Mouse (Mus musculus) hindbrain, embryonic 12.5 days (tissue): ENCODE data around the gene Krt34. TPM values are rescaled to one million over a fixed set of nuclear protein-coding genes. Genes with fewer than 3 reads are reported as not detected.
A peak's percentile ranks its signal among the peaks of the same experiment; 100 is the strongest.

ENCODE experiments used
- ATAC-seq: fragments of 200-750 bp; cut with Nextera tagmentation; 2 replicates; pipeline ENCODE4 v1.8.0; 2017; ENCODE audit warnings: moderate TSS enrichment; ENCODE audit not compliant: low FRiP score
- H3K27ac ChIP-seq: fragments of 300-500 bp; sonication (generic); 2 replicates; pipeline ENCODE4 v1.5.1; 2016; ENCODE audit warnings: mild to moderate bottlenecking
- H3K27me3 ChIP-seq: fragments of 300-500 bp; sonication (generic); 2 replicates; pipeline ENCODE4 v1.6.1; 2016; ENCODE audit warnings: mild to moderate bottlenecking
- H3K36me3 ChIP-seq: fragments of 300-500 bp; sonication (generic); 2 replicates; pipeline ENCODE4 v1.6.1; 2016; ENCODE audit warnings: mild to moderate bottlenecking
- H3K4me1 ChIP-seq: fragments of 300-500 bp; sonication (generic); 2 replicates; pipeline ENCODE4 v1.6.1; 2016
- H3K4me2 ChIP-seq: fragments of 300-500 bp; sonication (generic); replicated peaks from 2 replicates; pipeline ENCODE4 v1.6.1; 2016; ENCODE audit warnings: mild to moderate bottlenecking
- H3K4me3 ChIP-seq: fragments of 300-500 bp; sonication (generic); 2 replicates; pipeline ENCODE4 v1.5.1; 2016; ENCODE audit warnings: mild to moderate bottlenecking
- H3K9ac ChIP-seq: fragments of 300-500 bp; sonication (generic); 2 replicates; pipeline ENCODE4 v1.6.1; 2016; ENCODE audit warnings: mild to moderate bottlenecking, moderate library complexity
- H3K9me3 ChIP-seq: fragments of 300-500 bp; sonication (generic); replicated peaks from 2 replicates; pipeline ENCODE4 v1.6.1; 2016; ENCODE audit warnings: mild to moderate bottlenecking
- WGBS: fragments of 180-500 bp; shearing (Covaris S2); methylation state at CpG from one replicate; pipeline ENCODE4 v1.1.7; 2016; 5-methylcytosine and 5-hydroxymethylcytosine counted together
- polyA plus RNA-seq: library from polyadenylated mRNA; unstranded; fragments of >200 nt; fragmentation: Nextera tagmentation; extraction: Ambion mirVana; gene quantifications from 2 replicates; pipeline ENCODE4 v1.2.1, GENCODE M21; 2016

Krt34 gene
- polyA plus RNA-seq, 1 experiment from 2014 or later, result not detected

GRCm38 (mm10) chr11:100029768-100030167, 11.6 kb downstream of the Krt34 start, which contains the start of gene Krt33b:
TSS of gene Krt33b (minus strand) at chr11:100029868.
- ATAC-seq, result no peak
- Histone ChIP-seq H3K4me2 (no peak within 1 kb of the TSS), H3K9me3 (no peaks in the 10 kb centered on the region), H3K9ac (no peak within 1 kb of the TSS), H3K27ac (no peak within 1 kb of the TSS), H3K4me3 (no peak within 1 kb of the TSS), H3K27me3 (no peaks in the 10 kb centered on the region), H3K4me1 (no peaks in the 10 kb centered on the region; the same call in 1 of the 2 replicates), H3K36me3 (no peaks in the 10 kb centered on the region)
- 91% methylated on average over 6 of the region's 6 CpGs for WGBS

GRCm38 (mm10) chr11:100021438-100021837, 19.9 kb downstream of the Krt34 start:
- Histone ChIP-seq H3K4me1 (no peaks in the 10 kb centered on the region; the same call in 1 of the 2 replicates), H3K9me3 (no peaks in the 10 kb centered on the region), H3K4me3 (no peak overlapping the region), H3K36me3 (no peaks in the 10 kb centered on the region), H3K27ac (no peak overlapping the region), H3K27me3 (no peaks in the 10 kb centered on the region), H3K9ac (no peak overlapping the region), H3K4me2 (no peak overlapping the region)
- 83% methylated on average over 5 of the region's 5 CpGs for WGBS
- ATAC-seq, result no peak

DNA sequence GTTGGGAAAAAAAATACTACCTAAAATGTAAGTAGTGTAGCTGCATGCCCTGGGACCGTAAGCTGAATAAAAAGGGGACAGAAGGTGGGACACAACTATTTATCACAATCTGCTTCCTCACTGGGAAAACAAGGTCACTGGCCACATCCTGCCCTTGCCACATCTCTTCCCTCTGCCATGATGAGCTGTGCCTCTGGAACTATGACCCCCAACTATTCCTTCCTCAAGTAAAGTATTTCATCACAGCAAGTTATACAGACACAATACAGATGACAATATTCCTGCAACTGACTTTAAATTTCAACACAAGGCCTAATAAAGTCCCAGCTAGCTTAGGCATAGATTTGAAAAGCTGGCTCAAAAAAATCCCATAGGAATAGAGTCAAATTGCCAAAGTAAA, 21.9 kb downstream of the Krt34 start:
- Histone ChIP-seq H3K9me3 (no peaks in the 10 kb centered on the region), H3K4me1 (no peaks in the 10 kb centered on the region), H3K4me3 (no peak overlapping the region), H3K9ac (no peak overlapping the region), H3K4me2 (no peak overlapping the region), H3K27me3 (no peaks in the 10 kb centered on the region), H3K27ac (no peak overlapping the region), H3K36me3 (no peaks in the 10 kb centered on the region)
- 83% methylated on average over 1 of the region's 1 CpGs for WGBS
- no peak for ATAC-seq

GRCm38 (mm10) chr11:100016112-100016511, 25.2 kb downstream of the Krt34 start, which contains the start of gene Krt33a:
TSS of gene Krt33a (minus strand) at chr11:100016212.
- H3K9me3 ChIP-seq, result no peaks in the 10 kb centered on the region
- H3K27me3 ChIP-seq, result no peaks in the 10 kb centered on the region
- 76% methylated on average over 4 of the region's 4 CpGs for WGBS
- no peak within 1 kb of the TSS for H3K4me2 ChIP-seq
- no peaks in the 10 kb centered on the region for H3K4me1 ChIP-seq
- H3K27ac ChIP-seq, result no peak within 1 kb of the TSS
- H3K4me3 ChIP-seq, result no peak within 1 kb of the TSS
- H3K9ac ChIP-seq, result no peak within 1 kb of the TSS
- no peak for ATAC-seq
- no peaks in the 10 kb centered on the region for H3K36me3 ChIP-seq

- ATAC-seq, result no peak
- Histone ChIP-seq H3K36me3 (no peaks in the 10 kb centered on the region), H3K27me3 (no peaks in the 10 kb centered on the region), H3K4me1 (no peaks in the 10 kb centered on the region), H3K4me2 (no peak overlapping the region), H3K27ac (no peak overlapping the region), H3K4me3 (no peak overlapping the region), H3K9ac (no peak overlapping the region), H3K9me3 (no peaks in the 10 kb centered on the region)
- 85% methylated on average over 4 of the region's 4 CpGs for WGBS
These were observed 27.6 kb downstream of the Krt34 start for GRCm38 (mm10) chr11:100013691-100014171.

DNA sequence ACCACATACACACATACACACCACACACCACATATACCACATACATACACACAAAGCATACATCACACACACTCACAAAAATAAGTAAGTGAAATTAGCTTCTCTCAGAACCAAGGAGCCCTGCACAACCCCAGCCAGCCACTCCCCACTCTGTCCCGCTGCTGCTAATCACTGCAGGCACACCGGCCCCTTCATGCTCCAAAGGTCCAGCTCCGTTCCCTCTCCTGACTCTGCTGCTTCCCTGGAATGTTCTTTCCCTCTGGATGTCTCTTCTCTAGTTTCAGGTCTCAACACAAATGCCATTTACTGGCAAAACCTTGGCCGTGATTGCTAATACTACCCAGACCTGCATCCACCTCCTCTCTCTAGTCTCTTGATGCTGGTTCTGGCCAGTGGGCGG, 30.7 kb downstream of the Krt34 start:
- WGBS, result 81% methylated on average over 5 of the region's 5 CpGs

DNA sequence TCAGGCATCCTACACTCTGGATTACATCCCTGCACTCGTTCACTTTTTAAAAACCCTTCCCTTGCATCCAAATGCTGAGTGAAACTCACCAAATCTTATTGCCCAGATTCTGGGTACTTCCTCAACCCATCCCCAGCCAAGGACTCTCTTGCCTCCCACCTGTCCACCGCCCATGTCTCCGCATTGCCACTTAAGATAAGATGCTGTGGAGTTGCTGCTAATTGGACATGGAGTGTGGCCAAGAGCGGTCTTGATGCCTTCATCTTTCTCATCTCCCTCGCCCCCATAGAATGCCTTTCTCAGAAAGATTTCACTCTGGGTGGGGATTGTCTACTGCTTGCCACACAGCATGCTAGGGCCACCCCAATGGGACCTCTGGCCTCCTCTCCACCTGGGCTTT, 33.0 kb downstream of the Krt34 start:
- 89% methylated on average over 5 of the region's 5 CpGs for WGBS
- no peaks in the 10 kb centered on the region for H3K4me1 ChIP-seq
- H3K4me3 ChIP-seq, result no peak overlapping the region
- H3K27ac ChIP-seq, result no peak overlapping the region
- H3K36me3 ChIP-seq, result no peaks in the 10 kb centered on the region
- no peak overlapping the region for H3K4me2 ChIP-seq
- ATAC-seq, result no peak
- no peak overlapping the region for H3K9ac ChIP-seq
- H3K27me3 ChIP-seq, result no peaks in the 10 kb centered on the region
- H3K9me3 ChIP-seq, result no peaks in the 10 kb centered on the region

More for the DNA sequence above, 30.7 kb downstream of the Krt34 start:
- Histone ChIP-seq H3K27ac (no peak overlapping the region), H3K4me2 (no peak overlapping the region), H3K27me3 (no peaks in the 10 kb centered on the region), H3K9ac (no peak overlapping the region), H3K9me3 (no peaks in the 10 kb centered on the region), H3K4me3 (no peak overlapping the region), H3K36me3 (no peaks in the 10 kb centered on the region), H3K4me1 (no peaks in the 10 kb centered on the region)
- ATAC-seq, result no peak

DNA sequence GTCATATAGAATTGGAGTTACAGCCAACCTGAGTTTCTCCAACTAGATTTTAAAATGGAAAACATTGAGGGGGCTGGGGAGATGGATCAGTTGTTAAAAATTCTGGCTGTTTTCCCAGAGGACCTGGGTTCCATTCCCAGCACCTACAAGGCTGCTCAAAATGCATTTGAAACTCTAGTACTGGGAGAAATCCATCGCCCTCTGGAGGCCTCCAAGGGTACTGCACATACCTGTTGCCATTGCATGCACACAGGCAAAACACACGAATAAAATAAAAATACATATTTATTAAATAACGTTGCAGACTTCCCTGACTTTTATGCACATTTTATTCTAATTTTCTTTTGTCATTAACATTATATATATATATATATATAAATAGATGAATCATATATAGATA, 34.7 kb downstream of the Krt34 start:
- no peaks in the 10 kb centered on the region for H3K36me3 ChIP-seq
- 57% methylated on average over 3 of the region's 3 CpGs for WGBS
- H3K4me2 ChIP-seq, result no peak overlapping the region
- H3K27me3 ChIP-seq, result no peaks in the 10 kb centered on the region
- no peak overlapping the region for H3K4me3 ChIP-seq
- H3K9ac ChIP-seq, result no peak overlapping the region
- H3K9me3 ChIP-seq, result no peaks in the 10 kb centered on the region
- no peak overlapping the region for H3K27ac ChIP-seq
- H3K4me1 ChIP-seq, result no peaks in the 10 kb centered on the region
- ATAC-seq, result no peak

DNA sequence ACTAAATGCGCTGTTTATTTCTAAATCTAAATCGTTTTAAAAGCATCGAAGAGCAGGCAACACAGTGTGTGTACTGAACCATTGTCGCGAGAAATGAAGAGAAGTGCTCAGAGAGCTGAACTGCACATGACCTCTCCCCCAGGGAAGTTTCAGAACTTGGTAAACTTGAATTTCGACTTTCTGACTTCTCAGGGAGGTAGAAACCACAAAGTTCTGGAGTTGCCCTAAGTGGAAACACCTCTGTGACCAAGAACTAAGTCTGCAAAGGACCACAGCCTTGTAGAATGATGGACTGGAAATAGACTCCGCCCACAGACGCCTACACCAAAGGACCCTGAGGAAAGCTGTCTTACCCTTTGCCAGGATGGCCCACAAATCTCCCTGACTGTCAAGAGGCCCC, 35.4 kb downstream of the Krt34 start:
- no peak overlapping the region for H3K27ac ChIP-seq
- H3K9ac ChIP-seq, result no peak overlapping the region
- ATAC-seq, result no peak
- H3K4me3 ChIP-seq, result no peak overlapping the region
- no peaks in the 10 kb centered on the region for H3K4me1 ChIP-seq
- 84% methylated on average over 8 of the region's 8 CpGs for WGBS
- H3K9me3 ChIP-seq, result no peaks in the 10 kb centered on the region
- H3K4me2 ChIP-seq, result no peak overlapping the region
- no peaks in the 10 kb centered on the region for H3K36me3 ChIP-seq
- H3K27me3 ChIP-seq, result no peaks in the 10 kb centered on the region

- Histone ChIP-seq H3K27ac (no peak overlapping the region), H3K36me3 (no peaks in the 10 kb centered on the region), H3K27me3 (no peaks in the 10 kb centered on the region), H3K4me2 (no peak overlapping the region), H3K9me3 (no peaks in the 10 kb centered on the region), H3K9ac (no peak overlapping the region), H3K4me1 (no peaks in the 10 kb centered on the region), H3K4me3 (no peak overlapping the region)
- 36% methylated on average over 6 of the region's 6 CpGs for WGBS
- ATAC-seq, result no peak
These were observed 36.5 kb downstream of the Krt34 start for GRCm38 (mm10) chr11:100004846-100005245.

GRCm38 (mm10) chr11:99999091-99999490, 42.3 kb downstream of the Krt34 start:
- no peak overlapping the region for H3K9ac ChIP-seq
- 91% methylated on average over 7 of the region's 7 CpGs for WGBS
- no peak for ATAC-seq
- no peaks in the 10 kb centered on the region for H3K9me3 ChIP-seq
- H3K27ac ChIP-seq, result no peak overlapping the region
- 0 out of 2 replicates have a peak, but pooled peaks cover 5% of the 10 kb centered on the region for H3K27me3 ChIP-seq
- no peak overlapping the region for H3K4me3 ChIP-seq
- H3K4me1 ChIP-seq, result no peaks in the 10 kb centered on the region
- no peaks in the 10 kb centered on the region for H3K36me3 ChIP-seq
- no peak overlapping the region for H3K4me2 ChIP-seq

GRCm38 (mm10) chr11:99994384-99994661, 47.0 kb downstream of the Krt34 start:
- no peak for ATAC-seq
- WGBS, result 77% methylated on average over 4 of the region's 4 CpGs
- H3K4me3 ChIP-seq, result no peak overlapping the region
- H3K27me3 ChIP-seq, result peaks cover 21% of the 10 kb centered on the region
- no peaks in the 10 kb centered on the region for H3K9me3 ChIP-seq
- H3K27ac ChIP-seq, result no peak overlapping the region
- H3K4me1 ChIP-seq, result peaks cover 2% of the 10 kb centered on the region; the same call in 1 of the 2 replicates
- H3K4me2 ChIP-seq, result no peak overlapping the region
- H3K9ac ChIP-seq, result no peak overlapping the region
- H3K36me3 ChIP-seq, result no peaks in the 10 kb centered on the region

GRCm38 (mm10) chr11:99993620-99994383, 47.6 kb downstream of the Krt34 start, which contains the start of gene Krtap17-1:
TSS of gene Krtap17-1 (minus strand) at chr11:99993994.
- Histone ChIP-seq H3K36me3 (no peaks in the 10 kb centered on the region), H3K9ac (no peak within 1 kb of the TSS), H3K4me2 (peak within 1 kb of the TSS; percentile 46), H3K9me3 (no peaks in the 10 kb centered on the region), H3K4me3 (peak within 1 kb of the TSS; percentile 19), H3K27ac (no peak within 1 kb of the TSS), H3K27me3 (peaks cover 21% of the 10 kb centered on the region), H3K4me1 (peaks cover 2% of the 10 kb centered on the region; the same call in 1 of the 2 replicates)
- 31% methylated on average over 25 of the region's 26 CpGs for WGBS
- ATAC-seq, result no peak
